Mouse (Mus musculus) right cerebral cortex, adult 2 months (tissue): ENCODE measurements around the gene Pgpep1.

ENCODE experiments used
- DNase-seq, 2 experiments: peaks; one replicate each; pipeline ENCODE4 v3.0.0; 2021 to 2022; ENCODE audit warnings: low spot score in 2 of 2

Pgpep1 gene

GRCm38 (mm10) chr8:70632346-70632892 is 27.8 kb downstream of the Pgpep1 start, which contains the start of gene Gdf15:
Gene Gdf15, minus strand, starts transcription at chr8:70632456.
- no peak for DNase-seq

GRCm38 (mm10) chr8:70631436-70631835 is 28.8 kb downstream of the Pgpep1 start:
- DNase-seq = no peak

GRCm38 (mm10) chr8:70630532-70631381 is 29.4 kb downstream of the Pgpep1 start:
- DNase-seq = no peak

DNA sequence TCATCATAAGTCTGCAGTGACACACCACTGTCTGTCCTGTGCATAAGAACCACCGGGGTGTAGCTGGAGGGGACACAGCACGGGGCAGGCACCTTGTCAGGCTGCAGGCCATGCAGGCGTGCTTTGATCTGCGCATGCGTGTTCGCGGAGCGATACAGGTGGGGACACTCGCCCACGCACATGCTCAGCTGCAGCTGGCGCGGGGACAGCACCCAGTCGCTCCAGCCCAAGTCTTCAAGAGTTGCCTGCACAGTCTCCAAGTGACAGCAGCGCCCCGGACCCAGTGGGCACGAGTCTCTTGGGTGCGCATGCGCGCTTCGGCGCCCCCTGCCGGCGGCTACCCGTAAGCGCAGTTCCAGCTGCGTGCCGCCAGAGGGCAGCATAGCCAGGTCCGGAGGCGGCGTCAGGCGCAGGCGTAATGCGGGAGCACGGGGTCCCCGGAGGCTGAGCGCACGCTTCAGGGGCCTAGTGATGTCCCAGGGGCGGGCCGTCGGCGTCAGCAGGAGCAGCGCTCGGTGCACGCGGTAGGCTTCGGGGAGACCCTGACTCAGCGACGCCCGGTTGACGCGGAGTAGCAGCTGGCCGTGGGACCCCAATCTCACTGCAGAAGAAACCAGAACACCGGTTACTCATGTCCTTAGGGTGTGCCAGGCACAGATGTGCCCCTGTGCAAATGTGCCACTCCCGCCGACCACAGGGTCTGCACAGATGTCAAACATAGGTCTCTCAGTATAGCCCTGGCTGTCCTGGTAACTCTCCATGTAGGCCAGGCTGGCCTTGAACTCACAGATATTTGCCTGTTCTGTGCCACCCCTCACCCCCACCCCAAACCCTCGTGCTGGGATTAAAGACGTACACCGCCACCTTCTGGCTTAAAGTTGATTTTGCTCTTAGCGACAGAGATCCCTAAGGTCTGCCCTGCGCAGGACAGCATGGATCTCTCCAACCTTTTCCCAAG is 30.3 kb downstream of the Pgpep1 start:
- peak; percentile 87 to 93 for DNase-seq

- DNase-seq = no peak
Observed at GRCm38 (mm10) chr8:70628986-70629490, 31.1 kb downstream of the Pgpep1 start.

DNA sequence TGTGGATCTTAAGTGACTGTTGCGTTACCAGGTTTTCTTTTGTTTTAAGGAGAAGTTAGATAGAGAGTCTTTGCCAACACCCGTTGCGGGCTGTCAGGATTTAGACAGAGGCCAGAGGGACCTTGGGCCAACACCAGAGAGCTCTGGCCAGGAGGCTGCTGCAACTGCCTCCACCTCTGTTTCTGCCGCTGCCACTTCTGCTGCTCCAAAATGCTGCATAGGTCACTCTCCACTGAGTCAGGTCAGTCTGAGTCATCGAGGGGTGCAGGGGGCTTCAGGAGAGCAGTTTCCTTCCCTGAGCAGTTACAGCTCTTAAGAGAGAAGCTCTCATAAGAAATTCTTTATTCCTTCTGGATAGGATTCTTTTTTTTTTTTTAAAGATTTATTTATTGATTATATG is 33.1 kb downstream of the Pgpep1 start:
- no peak for DNase-seq

GRCm38 (mm10) chr8:70625104-70625503 is 35.1 kb downstream of the Pgpep1 start:
- DNase-seq = no peak

- no peak for DNase-seq
Observed at GRCm38 (mm10) chr8:70622220-70622619, 38.0 kb downstream of the Pgpep1 start.

DNA sequence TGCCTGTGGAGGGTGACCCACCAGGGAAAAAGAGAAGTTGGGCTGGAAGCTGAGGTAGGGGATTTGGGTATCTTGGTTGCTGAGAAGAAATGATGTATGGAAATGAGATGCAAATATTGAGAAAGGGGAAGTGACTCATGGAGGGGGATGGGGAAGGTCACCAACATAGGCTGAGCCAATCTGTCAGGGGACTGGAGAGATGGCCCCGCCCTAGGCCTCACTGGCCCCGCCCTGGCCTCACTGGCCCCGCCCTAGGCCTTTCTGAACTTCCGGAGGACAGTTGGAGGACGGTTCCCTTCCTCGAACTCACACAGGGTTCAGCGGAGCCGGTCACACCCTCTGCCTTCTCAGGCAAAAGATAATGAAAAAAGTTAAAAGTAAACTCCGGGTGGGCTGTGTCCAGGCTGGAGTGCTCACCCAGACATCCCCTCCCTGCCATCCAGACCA is 41.3 kb downstream of the Pgpep1 start:
- DNase-seq = no peak

DNA sequence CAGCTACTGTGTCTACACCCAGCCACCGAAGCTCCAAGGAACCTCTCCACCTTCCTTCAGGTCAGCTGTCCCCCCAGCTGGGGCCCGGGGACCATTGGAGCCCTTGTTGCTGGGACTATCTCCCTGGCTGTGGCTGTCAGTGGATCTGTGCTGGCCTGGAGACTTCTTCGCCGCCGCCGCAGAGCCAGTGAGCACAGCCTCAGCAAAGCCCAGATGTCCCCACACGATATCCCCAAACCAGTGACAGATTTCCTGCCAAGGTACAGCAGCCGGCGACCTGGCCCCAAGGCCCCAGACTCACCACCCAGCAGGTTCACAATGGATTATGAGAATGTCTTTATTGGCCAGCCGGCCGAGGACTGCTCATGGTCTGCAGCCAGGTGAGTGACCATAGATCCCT is 42.2 kb downstream of the Pgpep1 start:
- DNase-seq = no peak

GRCm38 (mm10) chr8:70616645-70617044 is 43.5 kb downstream of the Pgpep1 start:
- DNase-seq = no peak

DNA sequence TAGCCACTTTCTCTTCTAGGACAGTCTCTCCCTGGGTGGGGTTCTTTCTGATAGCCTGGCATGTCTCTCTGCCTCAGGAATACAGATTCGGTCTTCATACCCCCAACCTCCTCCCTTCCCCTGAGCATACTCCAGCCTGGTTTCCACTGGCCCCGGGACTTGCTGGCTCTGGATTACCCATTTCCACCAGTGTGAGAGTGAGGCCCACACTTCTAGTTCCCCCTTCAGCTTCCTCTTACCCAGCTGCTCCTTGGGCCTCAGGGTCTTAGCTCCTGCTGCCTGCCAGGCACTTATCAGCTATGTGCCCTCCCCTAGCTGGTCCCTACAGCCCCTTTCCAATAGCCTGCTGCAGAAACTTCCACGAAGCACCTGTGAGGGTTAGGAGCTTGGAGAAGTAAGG is 44.3 kb downstream of the Pgpep1 start, which contains the start of gene Lrrc25:
Gene Lrrc25, plus strand, starts transcription at position 262 of the 400 bp plus-strand sequence.
- DNase-seq = no peak

DNA sequence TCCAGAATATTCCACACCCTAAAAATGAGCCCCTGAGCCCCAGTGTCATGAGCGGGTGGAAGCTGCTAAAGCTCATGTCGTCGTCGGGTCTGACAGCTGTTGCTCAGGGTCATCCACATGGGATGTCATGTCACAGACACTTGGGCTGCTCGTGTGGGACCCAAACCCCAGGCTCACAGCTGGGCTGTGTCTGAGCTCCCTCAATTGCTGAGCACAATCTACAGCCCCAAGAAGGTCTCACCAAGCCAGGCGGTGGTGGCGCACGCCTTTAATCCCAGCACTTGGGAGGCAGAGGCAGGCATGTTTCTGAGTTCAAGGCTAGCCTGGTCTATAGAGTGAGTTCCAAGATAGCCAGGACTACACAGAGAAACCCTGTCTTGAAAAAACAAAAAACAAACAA is 44.9 kb downstream of the Pgpep1 start:
- DNase-seq = no peak

DNA sequence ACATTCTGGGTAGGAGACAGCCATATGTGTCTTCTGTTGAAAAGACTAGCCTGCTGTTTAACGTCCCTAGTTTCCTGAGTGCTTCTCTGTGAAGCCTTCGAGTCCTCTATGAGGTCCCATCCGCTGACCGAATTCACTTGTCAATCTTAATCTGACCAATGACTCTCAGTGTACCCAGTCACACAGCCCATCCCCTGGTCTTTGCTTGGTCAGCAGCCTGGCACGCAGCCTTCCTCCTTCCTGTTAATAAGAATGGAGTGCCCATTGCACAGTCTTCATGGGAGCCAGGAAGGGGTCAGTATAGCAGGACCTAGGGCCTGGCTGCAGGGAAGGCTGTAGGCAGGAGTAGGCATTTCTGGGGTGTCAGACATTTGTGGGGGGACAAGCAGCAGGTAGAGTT is 45.7 kb downstream of the Pgpep1 start:
- no peak for DNase-seq

GRCm38 (mm10) chr8:70613763-70614162 is 46.4 kb downstream of the Pgpep1 start:
- no peak for DNase-seq

GRCm38 (mm10) chr8:70611849-70612248 is 48.3 kb downstream of the Pgpep1 start:
- DNase-seq = peak; percentile 91 to 92

GRCm38 (mm10) chr8:70610796-70611771 is 49.1 kb downstream of the Pgpep1 start:
- peak in 1 of 2 experiments; percentile 70 for DNase-seq

DNA sequence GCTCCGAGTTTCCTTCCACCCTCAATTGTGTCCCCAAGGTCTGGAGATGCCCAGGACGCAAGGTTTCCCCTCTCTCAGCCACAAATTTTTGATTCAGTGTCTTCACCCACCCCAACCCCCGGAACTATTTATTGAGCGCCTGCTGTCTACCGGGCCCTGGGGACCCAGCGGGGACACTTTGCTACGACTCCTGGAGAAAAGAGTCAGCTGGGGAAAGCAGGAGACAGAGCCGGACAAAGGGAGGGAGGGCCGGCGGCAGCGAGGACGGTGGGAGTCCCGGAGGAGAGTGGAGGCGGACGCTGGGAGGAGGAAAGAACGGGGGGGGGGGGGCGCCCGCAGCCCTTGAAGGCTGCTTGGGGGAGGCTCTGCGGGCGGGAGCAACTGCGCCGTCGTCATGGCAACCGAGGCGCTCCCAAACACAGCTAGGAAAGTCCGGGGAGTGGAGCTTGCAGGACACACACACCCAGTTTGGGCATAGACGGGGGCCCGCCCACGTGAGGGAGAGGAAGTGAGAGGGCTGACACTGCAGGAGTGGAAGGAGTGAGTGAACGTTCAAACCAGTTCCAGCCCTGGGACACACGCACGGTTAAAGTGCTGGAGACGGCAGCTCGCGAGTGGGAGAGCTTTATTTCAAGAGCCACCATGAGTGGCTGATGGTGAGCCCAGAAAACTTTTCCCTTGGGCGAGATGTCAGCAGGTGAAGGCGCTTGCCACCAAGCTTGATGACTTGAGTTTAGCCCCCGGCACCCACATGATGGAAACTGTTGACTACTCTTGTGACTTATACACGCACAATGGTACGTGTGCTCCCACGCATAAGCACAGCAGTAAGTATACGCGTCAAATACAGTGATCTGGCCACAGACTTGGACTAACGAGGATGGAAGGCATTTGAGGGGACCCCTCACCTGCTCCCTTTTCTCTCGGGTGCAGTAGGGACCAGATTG is 50.1 kb downstream of the Pgpep1 start:
- peak; percentile 89 for DNase-seq

DNA sequence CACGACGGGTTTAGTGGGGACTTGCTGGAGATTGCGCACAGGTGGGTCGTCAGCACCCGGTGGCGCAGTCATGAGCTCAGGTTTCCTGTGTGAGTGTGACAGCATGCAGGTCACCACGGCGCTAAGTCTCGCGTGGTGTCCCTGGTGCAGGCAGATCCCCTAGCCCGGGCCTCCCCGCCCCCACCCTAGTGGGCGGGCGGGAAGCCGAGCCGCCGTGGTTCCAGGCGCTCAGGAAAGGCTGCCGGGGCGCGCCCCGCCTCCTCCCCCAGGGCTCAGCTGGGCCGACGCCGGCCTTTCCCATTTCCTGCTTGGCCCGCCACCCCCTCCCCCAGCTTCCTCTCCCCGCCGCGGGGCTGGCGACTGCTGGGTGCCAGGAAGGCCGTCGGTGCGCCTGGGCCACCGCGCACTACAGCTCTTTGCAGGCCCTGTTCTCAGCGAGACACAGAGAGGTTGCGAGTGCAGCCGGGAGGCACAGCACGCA is 50.8 kb downstream of the Pgpep1 start:
- DNase-seq = peak in 1 of 2 experiments; percentile 58
